Comparison of ENCODE assay signal across 27 mouse cellular contexts in the genomic region with DNA sequence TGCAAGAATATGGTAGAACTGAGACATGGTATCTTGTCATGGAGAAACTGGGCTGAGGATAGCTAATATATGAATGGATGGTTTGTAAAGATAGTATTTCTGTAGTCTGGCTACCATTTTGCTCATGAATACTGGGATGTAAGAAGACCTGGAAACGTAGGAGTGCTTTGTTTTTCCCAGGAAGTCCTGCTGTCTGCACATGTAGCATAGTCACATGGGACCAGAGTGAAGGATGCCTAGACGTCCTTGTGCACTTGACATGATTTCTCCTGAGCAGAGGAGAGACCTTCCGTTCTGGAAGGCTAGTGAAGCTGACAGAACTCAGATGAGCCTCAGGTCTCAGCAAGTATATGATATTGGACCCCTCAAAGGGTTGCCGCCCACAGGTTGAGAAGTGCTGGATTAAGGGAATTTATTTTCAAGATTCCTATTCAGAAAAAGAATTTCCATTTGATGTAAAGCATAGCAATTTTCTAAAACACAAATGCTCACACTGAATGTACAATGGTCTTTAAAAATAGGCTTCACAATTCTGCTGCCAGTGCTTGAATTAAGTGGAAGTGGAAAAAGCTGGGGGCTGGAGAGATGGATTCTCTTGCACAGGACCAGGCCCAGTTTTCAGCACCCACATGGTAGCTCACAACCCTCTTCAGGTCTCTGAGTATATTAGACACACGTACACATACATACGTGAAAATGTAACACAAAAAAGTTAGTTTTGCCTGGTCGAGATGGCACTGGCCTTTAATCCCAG. TPM values are rescaled to one million over a fixed set of nuclear protein-coding genes. Genes with fewer than 3 reads are reported as not detected.
A peak's percentile ranks its signal among the peaks of the same experiment; 100 is the strongest.
DNase-seq lines count a peak whose midpoint lies in the region; ATAC-seq and TF ChIP-seq lines count a peak whose summit lies in the region.
"Had no signal": no experiment of that assay in that cellular context is flagged by ENCODE, and none has a peak within 500 bp of the region (broad histone marks: within the 10 kb centered on the region; RNA-seq: fewer than 3 reads in every experiment).

No protein-coding gene starts in this region.

- H3K4me3 ChIP-seq in left cerebral cortex, adult 2 months = no peak overlapping the region
- no peak overlapping the region for H3K4me3 ChIP-seq in myocyte
- H3K4me3 ChIP-seq: forebrain, embryonic 10.5 days; forebrain, embryonic 13.5 days; heart, embryonic 13.5 days had no signal

- H3K36me3 ChIP-seq in myocyte (ENCODE audit: control insufficient read depth, insufficient read depth) = peaks cover 24% of the 10 kb centered on the region

- TF ChIP-seq POLR2A in myocyte (IDR thresholded peaks at IDR 0.05; ENCODE audit: insufficient read length, low read depth) = no peak

- no peak overlapping the region for H3ac ChIP-seq in myocyte (ENCODE audit: control insufficient read depth, insufficient read length)

- H3K4me2 ChIP-seq in myocyte (ENCODE audit: low read depth) = no peak overlapping the region
- H3K4me2 ChIP-seq: forebrain, embryonic 13.5 days; heart, embryonic 13.5 days; hindbrain, embryonic 14.5 days had no signal

- TF ChIP-seq CTCF in left cerebral cortex, adult 2 months (IDR thresholded peaks at IDR 0.05) = no peak

- ATAC-seq in frontal cortex, adult (ENCODE audit: low TSS enrichment) = peak; percentile 68
- ATAC-seq: forebrain, embryonic 13.5 days; forebrain, embryonic 16.5 days; hindbrain, postnatal 0 days; inflammation-experienced regulatory T-cells, adult 6 months; Patski had no signal

- H3K27me3 ChIP-seq in myocyte (ENCODE audit: control insufficient read depth, insufficient read depth, insufficient read length) = no peaks in the 10 kb centered on the region
- H3K27me3 ChIP-seq: forebrain, embryonic 13.5 days; heart, embryonic 13.5 days; Patski had no signal

- H3K27ac ChIP-seq in left cerebral cortex, adult 2 months = peak overlapping the region; percentile 21; the same call in 1 of the 2 replicates
- H3K27ac ChIP-seq: forebrain, embryonic 10.5 days; forebrain, embryonic 13.5 days; heart, embryonic 13.5 days; hindbrain, embryonic 14.5 days; hindbrain, postnatal 0 days had no signal

- intact Hi-C loops in left cerebral cortex, adult 2 months (cut with DNase I) = no loop called here
- intact Hi-C loops in left cerebral cortex, postnatal 10 days (cut with DNase I) = no loop called here

- peaks cover 18% of the 10 kb centered on the region for H3K79me2 ChIP-seq in myocyte (ENCODE audit: control insufficient read depth, insufficient read depth)

- DNase-seq in frontal cortex, postnatal 25 days (ENCODE audit: low spot score in 2 of 2) = no peak
- no peak for DNase-seq in left cerebral cortex, adult 2 months (ENCODE audit: extremely low spot score in 1 of 2, low spot score in 2 of 2)
- DNase-seq in left cerebral cortex, postnatal 10 days (ENCODE audit: extremely low spot score in 1 of 2, low spot score in 2 of 2) = no peak
- peak; percentile 30 for DNase-seq in ES-CJ7 (ENCODE audit: low read depth, low spot score)
- DNase-seq in embryo, embryonic 10 days (ENCODE audit: low spot score) = no peak
- DNase-seq in lung, postnatal 14 days = no peak
- DNase-seq: adrenal gland, adult 8-10 months; adrenal gland, postnatal 25 days; B cell, adult 2 months; cerebellum, adult 11-12 months; cerebellum, adult 8-10 months; cerebellum, postnatal 10 days; cerebellum, postnatal 36 days; gastrocnemius, postnatal 25 days; heart, adult 18-20 months; heart, postnatal 14 days; heart, postnatal 4 days had no signal

TF ChIP-seq in myocyte, 11 proteins besides CTCF, POLR2A, EP300 and RAD21:
- no peak for TF ChIP-seq REST (IDR thresholded peaks at IDR 0.05; ENCODE audit: insufficient read depth, insufficient read length)
- TF ChIP-seq MAX (IDR thresholded peaks at IDR 0.05; ENCODE audit: low read depth) = no peak
- no peak for TF ChIP-seq E2F4 (IDR thresholded peaks at IDR 0.05; ENCODE audit: insufficient read depth)
- no peak for TF ChIP-seq SRF (IDR thresholded peaks at IDR 0.05; ENCODE audit: control insufficient read depth, insufficient read length, low read depth)
- no peak for TF ChIP-seq MYOG (IDR thresholded peaks at IDR 0.05; ENCODE audit: control insufficient read depth in 1 of 3, insufficient read depth in 1 of 3, insufficient read length in 2 of 3, low read depth in 2 of 3)
- no peak for TF ChIP-seq TCF3 (IDR thresholded peaks at IDR 0.05; ENCODE audit: insufficient read length, low read depth)
- no peak for TF ChIP-seq USF1 (IDR thresholded peaks at IDR 0.05; ENCODE audit: low read depth)
- TF ChIP-seq POLR2AphosphoS2 (IDR thresholded peaks at IDR 0.05; ENCODE audit: insufficient read length, low read depth) = peak; percentile 14
- no peak for TF ChIP-seq MYOD1 (IDR thresholded peaks at IDR 0.05; ENCODE audit: control insufficient read depth in 1 of 3, insufficient read length in 2 of 3, low read depth in 2 of 3)

RNA-seq across cellular contexts. Expression of gene Rpl21, which starts 5.5 kb away (rescaled TPM):
- 100 to 1,000 TPM; 165 to 172 TPM for total RNA-seq in left cerebral cortex, adult 2 months (2021)
- 100 to 1,000 TPM; 183 to 190 TPM for total RNA-seq in left cerebral cortex, postnatal 10 days (2021)
- polyA plus RNA-seq in myocyte (2012; fragmentation: generic; extraction: Trizol) = 519 TPM

RNA-seq across cellular contexts. Expression of gene Rasl11a, which starts 6.7 kb away (rescaled TPM):
- total RNA-seq in left cerebral cortex, adult 2 months (2021) = 10 to 100 TPM in 1 of 2 experiments, 1 to 10 TPM in 1; 9.2 to 17.1 TPM
- 10 to 100 TPM in 1 of 2 experiments, 1 to 10 TPM in 1; 9.2 to 12.2 TPM for total RNA-seq in left cerebral cortex, postnatal 10 days (2021)
- polyA plus RNA-seq in myocyte (2012; fragmentation: generic; extraction: Trizol) = 1.3 TPM

RNA-seq across cellular contexts. Expression of gene Usp12, which starts 43.3 kb away (rescaled TPM):
- total RNA-seq in left cerebral cortex, adult 2 months (2021) = 10 to 100 TPM; 56.0 to 56.7 TPM
- total RNA-seq in left cerebral cortex, postnatal 10 days (2021) = 10 to 100 TPM; 55.8 to 59.0 TPM
- polyA plus RNA-seq in myocyte (2012; fragmentation: generic; extraction: Trizol) = 11.9 TPM
